Mouse (Mus musculus): ENCODE data around the gene Btnl2. TPM values are rescaled to one million over a fixed set of nuclear protein-coding genes. Genes with fewer than 3 reads are reported as not detected.

The Btnl2 gene
- total and polyA plus RNA-seq, 3 experiments = 1.1 to 4.8 (median 2.0) TPM

- no peak for DNase-seq (ENCODE audit: extremely low read depth)
- TF ChIP-seq IRF4 (IDR thresholded peaks at IDR 0.05; ENCODE audit: low read depth, low read length) = no peak
- TF ChIP-seq USF2 (conservative IDR thresholded peaks at IDR 0.05; ENCODE audit: low read depth, low read length) = no peak
- TF ChIP-seq JUN (IDR thresholded peaks at IDR 0.05; ENCODE audit: insufficient read depth, low read depth, low read length) = no peak
- TF ChIP-seq SMC3 (IDR thresholded peaks at IDR 0.05; ENCODE audit: low read depth, low read length) = no peak
- no peak for TF ChIP-seq POLR2AphosphoS2 (IDR thresholded peaks at IDR 0.05; ENCODE audit: low read depth, low read length)
- Histone ChIP-seq H3K4me3 (replicated peaks in 1 of 3; ENCODE audit: low read depth in 2 of 3, low read length in 2 of 3, poor library complexity in 1 of 3) (no peak overlapping the region), H3K79me2 (replicated peaks; ENCODE audit: control insufficient read depth, extremely low read depth, insufficient read depth, poor library complexity, severe bottlenecking) (no peaks in the 10 kb centered on the region), H3K36me3 (replicated peaks in 1 of 2; ENCODE audit: control insufficient read depth in 1 of 2, insufficient read depth in 1 of 2, low read length in 1 of 2) (peaks cover 50 to 67% of the 10 kb centered on the region in 2 experiments), H3K9ac (ENCODE audit: insufficient read depth, low read depth) (no peak overlapping the region), H3K9me3 (replicated peaks; ENCODE audit: low read length) (peaks cover 8% of the 10 kb centered on the region), H3K27ac (ENCODE audit: insufficient read depth, low read depth) (no peak overlapping the region), H3K27me3 (replicated peaks) (no peaks in the 10 kb centered on the region), H3K4me1 (ENCODE audit: control insufficient read depth in 1 of 2, insufficient read depth in 2 of 2) (peaks cover 6 to 47% of the 10 kb centered on the region in 2 experiments), H3K4me2 (ENCODE audit: insufficient read depth, low read depth, poor library complexity, severe bottlenecking) (no peak overlapping the region)
- dilution Hi-C loops (cut with MboI; ENCODE audit: extremely low pct_ligation_motif_present, extremely low pct_unique_long_range_greater_than_20kb, low sequenced_read_pairs) (no loop called here), in situ Hi-C loops (cut with MboI; ENCODE audit: low pct_ligation_motif_present, low pct_unique_long_range_greater_than_20kb, low sequenced_read_pairs) (no loop called here)
Measured at GRCm38 (mm10) chr17:34314286-34314685, 40.3 kb upstream of the Btnl2 start.

- Histone ChIP-seq H3K4me3 (replicated peaks in 1 of 3; ENCODE audit: low read depth in 2 of 3, low read length in 2 of 3, poor library complexity in 1 of 3) (no peak overlapping the region), H3K4me2 (ENCODE audit: insufficient read depth, low read depth, poor library complexity, severe bottlenecking) (no peak overlapping the region), H3K4me1 (ENCODE audit: control insufficient read depth in 1 of 2, insufficient read depth in 2 of 2) (peaks cover 6 to 40% of the 10 kb centered on the region in 2 experiments), H3K9me3 (replicated peaks; ENCODE audit: low read length) (no peaks in the 10 kb centered on the region), H3K9ac (ENCODE audit: insufficient read depth, low read depth) (no peak overlapping the region), H3K79me2 (replicated peaks; ENCODE audit: control insufficient read depth, extremely low read depth, insufficient read depth, poor library complexity, severe bottlenecking) (no peaks in the 10 kb centered on the region), H3K27me3 (replicated peaks) (no peaks in the 10 kb centered on the region), H3K36me3 (replicated peaks in 1 of 2; ENCODE audit: control insufficient read depth in 1 of 2, insufficient read depth in 1 of 2, low read length in 1 of 2) (peaks cover 40 to 58% of the 10 kb centered on the region in 2 experiments), H3K27ac (ENCODE audit: insufficient read depth, low read depth) (no peak overlapping the region)
- dilution Hi-C loops (cut with MboI; ENCODE audit: extremely low pct_ligation_motif_present, extremely low pct_unique_long_range_greater_than_20kb, low sequenced_read_pairs) = no loop called here
- no peak for TF ChIP-seq E2F4 (IDR thresholded peaks at IDR 0.05; ENCODE audit: insufficient replicate concordance, low read depth, low read length)
- no peak for TF ChIP-seq MAX (IDR thresholded peaks at IDR 0.05; ENCODE audit: low read length)
- no peak for TF ChIP-seq TCF12 (IDR thresholded peaks at IDR 0.05; ENCODE audit: low read depth, low read length)
- TF ChIP-seq ZNF384 (IDR thresholded peaks at IDR 0.05; ENCODE audit: low read depth, low read length) = no peak
- no peak for TF ChIP-seq ETS1 (conservative IDR thresholded peaks at IDR 0.05; ENCODE audit: low read depth, low read length)
- TF ChIP-seq NELFE (IDR thresholded peaks at IDR 0.05; ENCODE audit: low read depth, low read length) = no peak
- TF ChIP-seq ZMIZ1 (IDR thresholded peaks at IDR 0.05; ENCODE audit: low read depth, low read length) = no peak
- no peak for TF ChIP-seq MAFK (IDR thresholded peaks at IDR 0.05; ENCODE audit: insufficient replicate concordance, low read length)
- TF ChIP-seq TBP (conservative IDR thresholded peaks at IDR 0.05; ENCODE audit: low read depth, low read length) = no peak
- no peak for TF ChIP-seq RCOR1 (conservative IDR thresholded peaks at IDR 0.05; ENCODE audit: low read depth, low read length)
- TF ChIP-seq KAT2A (IDR thresholded peaks at IDR 0.05; ENCODE audit: insufficient replicate concordance, low read length) = no peak
- TF ChIP-seq HCFC1 (IDR thresholded peaks at IDR 0.05; ENCODE audit: low read depth, low read length) = no peak
- no peak for TF ChIP-seq SIN3A (IDR thresholded peaks at IDR 0.05; ENCODE audit: low read length)
- TF ChIP-seq GABPA (IDR thresholded peaks at IDR 0.05; ENCODE audit: insufficient replicate concordance, low read depth, low read length) = no peak
- no peak for TF ChIP-seq BHLHE40 (IDR thresholded peaks at IDR 0.05; ENCODE audit: low read depth, low read length)
- TF ChIP-seq JUND (conservative IDR thresholded peaks at IDR 0.05; ENCODE audit: low read depth, low read length) = no peak
- TF ChIP-seq ZKSCAN1 (IDR thresholded peaks at IDR 0.05; ENCODE audit: borderline replicate concordance, low read depth, low read length) = no peak
- no peak for TF ChIP-seq UBTF (IDR thresholded peaks at IDR 0.05; ENCODE audit: low read depth, low read length)
- in situ Hi-C loops (cut with MboI; ENCODE audit: low pct_ligation_motif_present, low pct_unique_long_range_greater_than_20kb, low sequenced_read_pairs) = no loop called here
- no peak for DNase-seq (ENCODE audit: extremely low read depth)
Measured at GRCm38 (mm10) chr17:34315512-34315911, 39.1 kb upstream of the Btnl2 start.
